Mouse (Mus musculus) hindbrain, embryonic 14.5 days (tissue): ENCODE data around the gene Vstm5. TPM values are rescaled to one million over a fixed set of nuclear protein-coding genes. Genes with fewer than 3 reads are reported as not detected.

Experiments
- ATAC-seq: fragments of 200-750 bp; cut with Nextera tagmentation; 2 replicates; pipeline ENCODE4 v1.8.0; 2017; ENCODE audit warnings: moderate number of reproducible peaks, mild to moderate bottlenecking, moderate TSS enrichment, moderate library complexity; ENCODE audit not compliant: low FRiP score
- DNase-seq: peaks from one replicate; pipeline ENCODE4 v3.0.0-alpha.2; 2015; ENCODE audit warnings: low spot score
- H3K27ac ChIP-seq: fragments of 300-500 bp; sonication (generic); 2 replicates; pipeline ENCODE4 v1.5.1; 2014; ENCODE audit warnings: mild to moderate bottlenecking, moderate library complexity
- H3K27me3 ChIP-seq: fragments of 300-500 bp; sonication (generic); 2 replicates; pipeline ENCODE4 v1.6.1; 2014; ENCODE audit warnings: mild to moderate bottlenecking, low read length, mixed read lengths; ENCODE audit not compliant: control insufficient read depth, insufficient read depth
- H3K36me3 ChIP-seq: fragments of 300-500 bp; sonication (generic); replicated peaks from 2 replicates; pipeline ENCODE4 v1.6.1; 2014; ENCODE audit not compliant: control insufficient read depth, insufficient read depth
- H3K4me1 ChIP-seq: fragments of 300-500 bp; sonication (generic); replicated peaks from 2 replicates; pipeline ENCODE4 v1.6.1; 2014; ENCODE audit warnings: antibody characterized with exemption, low read length, mixed read lengths; ENCODE audit not compliant: control insufficient read depth, insufficient read depth
- H3K4me2 ChIP-seq: fragments of 300-500 bp; sonication (generic); replicated peaks from 2 replicates; pipeline ENCODE4 v1.6.1; 2014; ENCODE audit warnings: mild to moderate bottlenecking, moderate library complexity
- H3K4me3 ChIP-seq: fragments of 300-500 bp; sonication (generic); replicated peaks from 2 replicates; pipeline ENCODE4 v1.5.1; 2014; ENCODE audit warnings: mild to moderate bottlenecking, low read length
- H3K9ac ChIP-seq: fragments of 300-500 bp; sonication (generic); 2 replicates; pipeline ENCODE4 v1.6.1; 2014
- H3K9me3 ChIP-seq: fragments of 300-500 bp; sonication (generic); 2 replicates; pipeline ENCODE4 v1.6.1; 2016; ENCODE audit warnings: low read length; ENCODE audit not compliant: control insufficient read depth
- WGBS: fragments of 180-500 bp; shearing (Covaris S2); extraction: QIAGEN DNeasy Blood & Tissue Kit; methylation state at CpG from one replicate; pipeline ENCODE4 v1.1.7; 2014; 5-methylcytosine and 5-hydroxymethylcytosine counted together
- polyA plus RNA-seq: library from polyadenylated mRNA; unstranded; fragments of >200 nt; fragmentation: Nextera tagmentation; extraction: Ambion mirVana; gene quantifications from 2 replicates; pipeline ENCODE4 v1.2.1, GENCODE M21; 2014

Vstm5 gene
- polyA plus RNA-seq, 1 experiment from 2014 or later = 30.5 TPM

- 1% methylated on average over 57 of the region's 57 CpGs for whole genome bisulfite sequencing
- H3K4me2 ChIP-seq = peak within 1 kb of the TSS; percentile 64
- H3K27me3 ChIP-seq = no peaks in the 10 kb centered on the region
- H3K4me1 ChIP-seq = peaks cover 14% of the 10 kb centered on the region
- peak within 1 kb of the TSS; percentile 87 for H3K4me3 ChIP-seq
- DNase-seq = peak; percentile 98
- H3K9me3 ChIP-seq = no peaks in the 10 kb centered on the region
- H3K27ac ChIP-seq = peak within 1 kb of the TSS; percentile 87
- peak; percentile 99 for ATAC-seq
- peaks cover 35% of the 10 kb centered on the region for H3K36me3 ChIP-seq
- H3K9ac ChIP-seq = peak within 1 kb of the TSS; percentile 96
These were observed 41.0 kb downstream of the Vstm5 start, which contains the start of gene Med17 for GRCm38 (mm10) chr9:15279649-15280490. Gene Med17, minus strand, starts transcription at chr9:15279931.

- H3K27ac ChIP-seq = peak overlapping the region; percentile 32; the same call in 1 of the 2 replicates
- 48% methylated on average over 5 of the region's 5 CpGs for WGBS
These were observed 41.6 kb downstream of the Vstm5 start for GRCm38 (mm10) chr9:15280491-15280879.

GRCm38 (mm10) chr9:15285443-15285842 lies 46.6 kb downstream of the Vstm5 start:
- Histone ChIP-seq H3K36me3 (peaks cover 22% of the 10 kb centered on the region), H3K4me1 (peaks cover 4% of the 10 kb centered on the region), H3K9me3 (no peaks in the 10 kb centered on the region), H3K9ac (no peak overlapping the region), H3K27me3 (no peaks in the 10 kb centered on the region), H3K4me2 (no peak overlapping the region), H3K27ac (no peak overlapping the region), H3K4me3 (no peak overlapping the region)
- DNase-seq = no peak
- no peak for ATAC-seq
- 68% methylated on average over 3 of the region's 3 CpGs for WGBS

More at GRCm38 (mm10) chr9:15280491-15280879, 41.6 kb downstream of the Vstm5 start:
- H3K9me3 ChIP-seq = no peaks in the 10 kb centered on the region
- H3K27me3 ChIP-seq = no peaks in the 10 kb centered on the region
- ATAC-seq (no peak), DNase-seq (no peak)
- peak overlapping the region; percentile 87 for H3K4me3 ChIP-seq
- H3K36me3 ChIP-seq = peaks cover 29% of the 10 kb centered on the region
- peaks cover 14% of the 10 kb centered on the region for H3K4me1 ChIP-seq
- H3K9ac ChIP-seq = peak overlapping the region; percentile 96
- H3K4me2 ChIP-seq = peak overlapping the region; percentile 64

GRCm38 (mm10) chr9:15287846-15288245 lies 49.0 kb downstream of the Vstm5 start:
- Histone ChIP-seq H3K4me1 (no peaks in the 10 kb centered on the region), H3K4me2 (no peak overlapping the region), H3K27me3 (no peaks in the 10 kb centered on the region), H3K4me3 (no peak overlapping the region), H3K9me3 (no peaks in the 10 kb centered on the region), H3K9ac (no peak overlapping the region), H3K27ac (no peak overlapping the region), H3K36me3 (peaks cover 20% of the 10 kb centered on the region)
- 57% methylated on average over 6 of the region's 6 CpGs for WGBS
- DNase-seq = no peak
- ATAC-seq = no peak

- WGBS = 94% methylated on average over 3 of the region's 3 CpGs
- ATAC-seq = no peak
- H3K27ac ChIP-seq = no peak overlapping the region
These were observed 49.6 kb downstream of the Vstm5 start for GRCm38 (mm10) chr9:15288402-15288801.

GRCm38 (mm10) chr9:15289251-15289650 lies 50.4 kb downstream of the Vstm5 start:
- Histone ChIP-seq H3K27ac (no peak overlapping the region), H3K4me2 (no peak overlapping the region), H3K4me3 (no peak overlapping the region), H3K36me3 (peaks cover 26% of the 10 kb centered on the region), H3K9ac (no peak overlapping the region), H3K9me3 (no peaks in the 10 kb centered on the region), H3K27me3 (no peaks in the 10 kb centered on the region), H3K4me1 (no peaks in the 10 kb centered on the region)
- 90% methylated on average over 6 of the region's 6 CpGs for WGBS
- no peak for ATAC-seq
- DNase-seq = no peak

More at GRCm38 (mm10) chr9:15288402-15288801, 49.6 kb downstream of the Vstm5 start:
- Histone ChIP-seq H3K4me3 (no peak overlapping the region), H3K4me2 (no peak overlapping the region), H3K36me3 (peaks cover 25% of the 10 kb centered on the region), H3K9ac (no peak overlapping the region), H3K27me3 (no peaks in the 10 kb centered on the region), H3K9me3 (no peaks in the 10 kb centered on the region), H3K4me1 (no peaks in the 10 kb centered on the region)
- DNase-seq = no peak

GRCm38 (mm10) chr9:15297112-15297511 lies 58.3 kb downstream of the Vstm5 start:
- Histone ChIP-seq H3K4me3 (no peak overlapping the region), H3K9me3 (no peaks in the 10 kb centered on the region), H3K27ac (no peak overlapping the region), H3K4me1 (no peaks in the 10 kb centered on the region), H3K36me3 (peaks cover 18% of the 10 kb centered on the region), H3K4me2 (no peak overlapping the region), H3K9ac (no peak overlapping the region), H3K27me3 (no peaks in the 10 kb centered on the region)
- ATAC-seq (no peak), DNase-seq (no peak)
- 85% methylated on average over 7 of the region's 7 CpGs for WGBS

- H3K4me2 ChIP-seq = no peak overlapping the region
- no peaks in the 10 kb centered on the region for H3K4me1 ChIP-seq
- H3K9ac ChIP-seq = no peak overlapping the region
- WGBS = 63% methylated on average over 2 of the region's 2 CpGs
- no peak for ATAC-seq
- no peak overlapping the region for H3K27ac ChIP-seq
- DNase-seq = no peak
- no peaks in the 10 kb centered on the region for H3K27me3 ChIP-seq
- H3K9me3 ChIP-seq = no peaks in the 10 kb centered on the region
- H3K4me3 ChIP-seq = no peak overlapping the region
- peaks cover 13% of the 10 kb centered on the region for H3K36me3 ChIP-seq
These were observed 59.6 kb downstream of the Vstm5 start for GRCm38 (mm10) chr9:15298451-15298850.

GRCm38 (mm10) chr9:15300056-15300455 lies 61.2 kb downstream of the Vstm5 start:
- H3K4me3 ChIP-seq = no peak overlapping the region
- 91% methylated on average over 5 of the region's 5 CpGs for WGBS
- no peak overlapping the region for H3K4me2 ChIP-seq
- H3K36me3 ChIP-seq = peaks cover 12% of the 10 kb centered on the region
- H3K4me1 ChIP-seq = no peaks in the 10 kb centered on the region
- no peak overlapping the region for H3K9ac ChIP-seq
- DNase-seq = no peak
- no peaks in the 10 kb centered on the region for H3K27me3 ChIP-seq
- ATAC-seq = no peak
- no peaks in the 10 kb centered on the region for H3K9me3 ChIP-seq
- no peak overlapping the region for H3K27ac ChIP-seq
